Mouse (Mus musculus) embryonic facial prominence, embryonic 13.5 days (tissue): ENCODE measurements around the gene Crtc3. TPM values are rescaled to one million over a fixed set of nuclear protein-coding genes. Genes with fewer than 3 reads are reported as not detected.

Experiments used
- ATAC-seq: fragments of 200-750 bp; cut with Nextera tagmentation; 2 replicates; pipeline ENCODE4 v1.8.0; 2017; ENCODE audit warnings: low read depth; ENCODE audit not compliant: insufficient number of reproducible peaks, insufficient read depth, low FRiP score, low TSS enrichment
- H3K27ac ChIP-seq: fragments of 300-500 bp; sonication (generic); 2 replicates; pipeline ENCODE4 v1.5.1; 2015; ENCODE audit warnings: moderate library complexity, mild to moderate bottlenecking, inconsistent platforms
- H3K27me3 ChIP-seq: fragments of 300-500 bp; sonication (generic); 2 replicates; pipeline ENCODE4 v1.6.1; 2015; ENCODE audit warnings: mild to moderate bottlenecking, inconsistent platforms
- H3K36me3 ChIP-seq: fragments of 300-500 bp; sonication (generic); 2 replicates; pipeline ENCODE4 v1.6.1; 2015; ENCODE audit warnings: mild to moderate bottlenecking, inconsistent platforms
- H3K4me1 ChIP-seq: fragments of 300-500 bp; sonication (generic); 2 replicates; pipeline ENCODE4 v1.6.1; 2015; ENCODE audit warnings: inconsistent platforms
- H3K4me2 ChIP-seq: fragments of 300-500 bp; sonication (generic); 2 replicates; pipeline ENCODE4 v1.6.1; 2015; ENCODE audit warnings: moderate library complexity, mild to moderate bottlenecking, inconsistent platforms
- H3K4me3 ChIP-seq: fragments of 300-500 bp; sonication (generic); 2 replicates; pipeline ENCODE4 v1.5.1; 2015; ENCODE audit warnings: mild to moderate bottlenecking, inconsistent platforms
- H3K9ac ChIP-seq: fragments of 300-500 bp; sonication (generic); 2 replicates; pipeline ENCODE4 v1.6.1; 2015; ENCODE audit warnings: mild to moderate bottlenecking, inconsistent platforms
- H3K9me3 ChIP-seq: fragments of 300-500 bp; sonication (generic); 2 replicates; pipeline ENCODE4 v1.6.1; 2016; ENCODE audit warnings: inconsistent platforms
- WGBS: fragments of 180-500 bp; shearing (Covaris S2); methylation state at CpG from one replicate; pipeline ENCODE4 v1.1.7; 2015; ENCODE audit warnings: mixed read lengths; 5-methylcytosine and 5-hydroxymethylcytosine counted together
- polyA plus RNA-seq: library from polyadenylated mRNA; unstranded; fragments of >200 nt; fragmentation: Nextera tagmentation; extraction: Ambion mirVana; gene quantifications from 2 replicates; pipeline ENCODE4 v1.2.1, GENCODE M21; 2015

Gene Crtc3
- polyA plus RNA-seq, 1 experiment from 2014 or later, result 27.6 TPM

DNA sequence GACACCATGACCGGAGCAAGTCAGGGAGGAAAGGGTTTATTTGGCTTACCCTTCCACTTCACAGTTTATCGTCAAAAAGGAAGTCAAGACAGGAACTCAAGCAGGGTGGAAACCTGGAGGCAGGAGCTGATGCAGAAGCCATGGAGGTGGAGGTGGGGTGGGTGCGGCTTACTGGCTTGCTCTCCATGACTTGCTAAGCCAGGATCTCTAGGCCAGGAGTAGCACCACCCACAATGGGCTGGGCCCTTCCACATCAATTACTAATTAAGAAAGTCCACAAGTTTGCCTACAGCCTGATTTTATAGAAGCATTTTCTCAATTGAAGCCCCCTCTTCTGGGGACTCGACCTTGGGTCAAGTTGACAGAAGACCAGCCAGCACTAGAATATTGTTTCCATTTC lies 15.4 kb upstream of the Crtc3 start:
- H3K4me2 ChIP-seq, result no peak overlapping the region
- H3K36me3 ChIP-seq, result no peaks in the 10 kb centered on the region
- H3K27me3 ChIP-seq, result no peaks in the 10 kb centered on the region
- no peaks in the 10 kb centered on the region for H3K9me3 ChIP-seq
- no peak for ATAC-seq
- no peaks in the 10 kb centered on the region for H3K4me1 ChIP-seq
- no peak overlapping the region for H3K9ac ChIP-seq
- H3K27ac ChIP-seq, result no peak overlapping the region
- no peak overlapping the region for H3K4me3 ChIP-seq
- 82% methylated on average over 4 of the region's 4 CpGs for WGBS

DNA sequence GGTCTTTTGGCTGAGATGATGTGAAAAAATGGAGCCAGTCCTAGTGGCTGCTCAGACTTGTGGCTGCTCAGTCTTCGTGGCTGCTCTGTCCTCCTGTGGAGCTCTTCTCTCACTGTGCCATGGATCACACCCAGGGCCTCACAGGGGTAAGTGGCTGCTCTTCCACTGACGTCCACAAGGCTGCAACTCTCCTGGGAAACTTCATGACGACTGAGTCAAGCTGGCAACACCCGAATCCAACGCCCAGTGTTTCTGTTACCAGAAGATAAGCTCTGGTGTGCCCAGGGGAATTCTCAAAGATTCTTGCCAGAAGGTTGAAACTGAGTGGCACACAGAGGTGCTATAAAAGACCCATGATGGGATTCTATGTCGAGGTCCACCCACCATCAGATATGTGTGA lies 13.8 kb upstream of the Crtc3 start:
- no peak overlapping the region for H3K4me2 ChIP-seq
- H3K4me1 ChIP-seq, result no peaks in the 10 kb centered on the region
- H3K9ac ChIP-seq, result no peak overlapping the region
- no peaks in the 10 kb centered on the region for H3K9me3 ChIP-seq
- H3K36me3 ChIP-seq, result no peaks in the 10 kb centered on the region
- ATAC-seq, result no peak
- WGBS, result 64% methylated on average over 6 of the region's 6 CpGs
- H3K27ac ChIP-seq, result no peak overlapping the region
- no peak overlapping the region for H3K4me3 ChIP-seq
- H3K27me3 ChIP-seq, result no peaks in the 10 kb centered on the region

DNA sequence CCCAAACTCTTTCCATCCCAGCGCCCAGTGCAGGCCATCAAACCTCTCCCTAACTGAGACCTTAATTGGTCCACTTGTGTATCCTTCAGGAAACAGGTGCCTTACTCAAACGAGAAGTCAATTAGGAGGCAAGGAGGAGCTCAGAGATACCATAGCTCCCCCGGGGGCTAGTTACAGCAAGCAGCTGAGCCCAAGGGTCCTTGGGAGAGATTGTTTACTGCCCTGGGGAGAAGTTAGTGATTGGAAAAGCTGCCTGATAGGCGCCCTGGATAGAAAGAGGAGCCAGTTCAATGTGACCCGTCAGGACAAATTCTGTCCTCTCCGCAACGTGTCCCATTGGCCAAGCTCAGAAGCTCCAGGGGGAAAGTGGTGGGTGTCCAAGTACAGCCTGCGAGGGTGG lies 11.0 kb upstream of the Crtc3 start:
- H3K27ac ChIP-seq, result no peak overlapping the region
- H3K27me3 ChIP-seq, result no peaks in the 10 kb centered on the region
- ATAC-seq, result no peak
- H3K4me3 ChIP-seq, result no peak overlapping the region
- no peak overlapping the region for H3K9ac ChIP-seq
- no peak overlapping the region for H3K4me2 ChIP-seq
- WGBS, result 65% methylated on average over 8 of the region's 8 CpGs
- H3K36me3 ChIP-seq, result no peaks in the 10 kb centered on the region
- H3K9me3 ChIP-seq, result no peaks in the 10 kb centered on the region
- H3K4me1 ChIP-seq, result no peaks in the 10 kb centered on the region

GRCm38 (mm10) chr7:80698940-80699339 lies 10.3 kb upstream of the Crtc3 start:
- no peak for ATAC-seq
- Histone ChIP-seq H3K4me1 (no peaks in the 10 kb centered on the region), H3K4me2 (no peak overlapping the region), H3K36me3 (no peaks in the 10 kb centered on the region), H3K9ac (no peak overlapping the region), H3K27me3 (no peaks in the 10 kb centered on the region), H3K27ac (no peak overlapping the region), H3K9me3 (no peaks in the 10 kb centered on the region), H3K4me3 (no peak overlapping the region)
- 70% methylated on average over 2 of the region's 3 CpGs for WGBS

- Histone ChIP-seq H3K9ac (no peak overlapping the region), H3K4me3 (no peak overlapping the region), H3K27me3 (no peaks in the 10 kb centered on the region), H3K4me2 (no peak overlapping the region), H3K27ac (no peak overlapping the region), H3K4me1 (no peaks in the 10 kb centered on the region), H3K9me3 (no peaks in the 10 kb centered on the region), H3K36me3 (no peaks in the 10 kb centered on the region)
- WGBS, result 75% methylated on average over 5 of the region's 5 CpGs
- ATAC-seq, result no peak
Observed at GRCm38 (mm10) chr7:80697859-80698258, 9.2 kb upstream of the Crtc3 start.

- Histone ChIP-seq H3K4me2 (no peak overlapping the region), H3K9ac (no peak overlapping the region), H3K4me1 (no peaks in the 10 kb centered on the region), H3K4me3 (no peak overlapping the region), H3K27ac (no peak overlapping the region), H3K9me3 (no peaks in the 10 kb centered on the region), H3K36me3 (no peaks in the 10 kb centered on the region), H3K27me3 (no peaks in the 10 kb centered on the region)
- ATAC-seq, result no peak
- 68% methylated on average over 4 of the region's 4 CpGs for WGBS
Observed at GRCm38 (mm10) chr7:80696903-80697302, 8.2 kb upstream of the Crtc3 start.

DNA sequence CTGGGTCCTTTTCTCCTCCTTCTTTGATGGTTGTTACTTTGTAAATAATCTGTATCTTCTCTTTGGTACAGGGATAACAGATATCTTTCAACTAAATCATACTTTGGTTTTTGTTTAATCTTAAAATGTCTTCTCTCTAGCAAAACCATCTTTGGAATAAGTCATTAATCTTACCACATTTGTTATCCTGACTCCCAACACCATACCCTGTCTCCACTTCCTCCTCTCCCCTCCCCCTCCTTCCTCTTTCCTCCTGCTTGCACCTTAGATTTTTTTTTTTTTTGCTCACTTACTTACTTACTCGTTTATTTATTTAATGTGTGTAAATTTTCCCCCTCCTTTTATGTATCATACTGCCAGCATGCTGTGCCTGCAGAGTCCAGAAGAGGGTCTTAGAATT lies 7.7 kb upstream of the Crtc3 start:
- H3K9me3 ChIP-seq, result no peaks in the 10 kb centered on the region
- 66% methylated on average over 1 of the region's 1 CpGs for WGBS
- H3K27me3 ChIP-seq, result no peaks in the 10 kb centered on the region
- no peaks in the 10 kb centered on the region for H3K4me1 ChIP-seq
- no peaks in the 10 kb centered on the region for H3K36me3 ChIP-seq
- no peak overlapping the region for H3K9ac ChIP-seq
- H3K27ac ChIP-seq, result no peak overlapping the region
- H3K4me3 ChIP-seq, result no peak overlapping the region
- H3K4me2 ChIP-seq, result no peak overlapping the region
- no peak for ATAC-seq

GRCm38 (mm10) chr7:80692472-80692871 lies 3.8 kb upstream of the Crtc3 start:
- Histone ChIP-seq H3K4me1 (peaks cover 7% of the 10 kb centered on the region), H3K36me3 (no peaks in the 10 kb centered on the region), H3K9ac (no peak overlapping the region), H3K4me3 (no peak overlapping the region), H3K4me2 (no peak overlapping the region), H3K27ac (no peak overlapping the region), H3K9me3 (no peaks in the 10 kb centered on the region), H3K27me3 (no peaks in the 10 kb centered on the region)
- 89% methylated on average over 9 of the region's 9 CpGs for WGBS
- no peak for ATAC-seq

- H3K27ac ChIP-seq, result no peak overlapping the region
- H3K4me3 ChIP-seq, result no peak overlapping the region
- H3K4me2 ChIP-seq, result no peak overlapping the region
- no peak overlapping the region for H3K9ac ChIP-seq
- H3K27me3 ChIP-seq, result no peaks in the 10 kb centered on the region
- 65% methylated on average over 6 of the region's 6 CpGs for WGBS
- H3K36me3 ChIP-seq, result no peaks in the 10 kb centered on the region
- no peaks in the 10 kb centered on the region for H3K9me3 ChIP-seq
- H3K4me1 ChIP-seq, result peaks cover 16% of the 10 kb centered on the region
- ATAC-seq, result no peak
Observed at GRCm38 (mm10) chr7:80691131-80691530, 2.5 kb upstream of the Crtc3 start.

DNA sequence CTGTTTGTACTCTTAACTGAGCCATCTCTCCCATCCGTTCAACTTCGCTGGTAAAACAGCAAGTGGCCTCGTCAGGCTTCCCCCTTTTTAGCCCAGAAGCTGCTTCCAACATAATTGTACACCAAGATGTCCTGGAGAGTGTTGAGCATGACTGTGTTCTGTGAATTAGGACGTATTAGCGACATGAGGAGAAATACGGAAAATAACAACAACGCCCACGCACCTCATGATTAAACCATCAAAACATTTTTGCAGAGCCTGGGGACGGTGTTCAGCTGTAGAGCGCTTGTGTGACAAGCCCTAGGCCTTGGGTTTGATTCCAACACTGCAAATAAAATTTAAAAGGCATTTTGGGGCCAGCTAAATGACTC lies 529 bp upstream of the Crtc3 start:
- no peaks in the 10 kb centered on the region for H3K27me3 ChIP-seq
- WGBS, result 20% methylated on average over 10 of the region's 10 CpGs
- H3K4me1 ChIP-seq, result peaks cover 22% of the 10 kb centered on the region
- H3K9me3 ChIP-seq, result no peaks in the 10 kb centered on the region
- H3K4me2 ChIP-seq, result peak overlapping the region; percentile 76
- no peaks in the 10 kb centered on the region for H3K36me3 ChIP-seq
- peak overlapping the region; percentile 94 for H3K9ac ChIP-seq
- peak overlapping the region; percentile 95 for H3K27ac ChIP-seq
- H3K4me3 ChIP-seq, result peak overlapping the region; percentile 92
- no peak for ATAC-seq

DNA sequence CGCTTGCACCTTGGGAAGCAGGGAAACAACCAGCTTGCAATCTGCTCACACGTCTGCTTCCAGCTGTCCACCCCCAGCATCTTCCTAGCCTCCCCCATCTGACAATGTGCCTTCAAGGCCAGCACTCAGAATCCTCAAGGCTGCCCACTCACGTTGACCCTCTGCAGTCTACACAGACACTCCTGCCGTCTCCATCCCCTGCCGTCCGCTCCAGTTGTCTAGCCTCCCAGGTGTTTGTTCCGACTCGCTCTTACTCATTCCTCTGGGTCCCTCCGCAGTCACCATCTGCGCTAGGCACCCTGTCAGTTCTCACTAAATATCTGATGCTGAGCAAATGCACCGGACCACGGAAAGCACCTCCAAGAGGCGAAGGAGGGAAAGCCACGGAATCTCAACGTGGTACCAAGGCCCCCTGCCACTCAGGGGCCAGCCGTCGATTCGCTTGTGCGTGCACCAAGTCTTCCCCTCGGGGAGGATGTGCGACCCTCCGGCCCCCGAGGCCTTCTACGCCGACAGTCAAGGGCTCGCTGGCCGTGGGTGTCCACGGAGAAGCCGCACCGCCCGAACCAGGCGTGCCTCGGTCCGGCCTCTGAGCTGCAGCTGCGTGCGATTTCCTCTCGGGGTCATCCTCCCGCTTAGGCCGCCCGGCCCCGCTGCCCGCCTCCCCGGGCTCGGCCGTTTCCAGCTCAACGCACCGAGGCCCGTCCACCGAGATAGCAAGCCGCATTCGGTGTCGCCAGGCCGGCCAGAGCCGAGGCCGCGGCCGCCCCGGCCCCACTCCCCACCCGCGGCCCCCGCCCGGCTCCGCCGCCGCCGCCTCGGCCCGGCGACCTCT lies 739 bp downstream of the Crtc3 start:
- Histone ChIP-seq H3K27me3 (no peaks in the 10 kb centered on the region), H3K4me1 (peaks cover 24% of the 10 kb centered on the region), H3K4me2 (peak overlapping the region; percentile 76), H3K9ac (peak overlapping the region; percentile 94), H3K4me3 (peak overlapping the region; percentile 92), H3K36me3 (no peaks in the 10 kb centered on the region), H3K9me3 (no peaks in the 10 kb centered on the region), H3K27ac (peak overlapping the region; percentile 95)
- 1% methylated on average over 69 of the region's 69 CpGs for WGBS
- ATAC-seq, result peak; percentile 23; the same call in 1 of the 2 replicates

DNA sequence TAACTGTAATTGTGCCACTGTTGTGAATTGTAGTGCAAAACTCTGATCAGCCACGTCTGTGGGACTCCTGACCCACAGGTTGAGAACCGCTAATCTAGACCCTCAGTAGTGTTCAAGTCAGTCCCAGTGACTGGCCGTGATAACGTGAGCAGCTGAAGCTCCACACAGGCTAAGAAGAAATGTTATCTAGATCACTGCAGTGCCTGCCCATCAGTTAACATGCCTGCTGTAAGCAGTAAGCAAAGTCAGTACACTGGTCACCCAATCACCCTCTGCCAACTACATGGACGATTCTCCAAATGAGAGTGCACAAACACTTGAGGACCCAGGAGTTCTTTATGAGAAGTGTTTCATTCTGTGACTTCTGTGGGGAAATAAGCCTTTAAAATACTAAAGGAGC lies 3.0 kb downstream of the Crtc3 start:
- 84% methylated on average over 5 of the region's 5 CpGs for WGBS
- Histone ChIP-seq H3K27ac (no peak overlapping the region), H3K36me3 (no peaks in the 10 kb centered on the region), H3K27me3 (no peaks in the 10 kb centered on the region), H3K4me3 (no peak overlapping the region), H3K4me1 (peaks cover 29% of the 10 kb centered on the region), H3K4me2 (no peak overlapping the region), H3K9ac (no peak overlapping the region), H3K9me3 (no peaks in the 10 kb centered on the region)
- ATAC-seq, result no peak
